Comparison of ENCODE assay signal across 16 mouse cellular contexts in genomic region chr13:89791475-89791874, GRCm38 (mm10).
"Had no signal": no experiment of that assay in that cellular context is flagged by ENCODE, and none has a peak within 500 bp of the region (broad histone marks: within the 10 kb centered on the region; RNA-seq: fewer than 3 reads in every experiment).

No protein-coding gene starts in this region.

- H3K36me3 ChIP-seq: hindbrain, embryonic 13.5 days; kidney, embryonic 15.5 days; limb, embryonic 15.5 days; lung, embryonic 15.5 days; midbrain, embryonic 12.5 days; neural tube, embryonic 13.5 days; stomach, embryonic 15.5 days had no signal

- ATAC-seq: midbrain, embryonic 16.5 days had no signal

- H3K27me3 ChIP-seq: kidney, embryonic 15.5 days; limb, embryonic 15.5 days; lung, embryonic 15.5 days; midbrain, embryonic 12.5 days; stomach, embryonic 15.5 days had no signal

- H3K4me1 ChIP-seq: kidney, embryonic 15.5 days; limb, embryonic 15.5 days; midbrain, embryonic 12.5 days; neural tube, embryonic 13.5 days; stomach, embryonic 15.5 days had no signal

- H3K9me3 ChIP-seq: hindbrain, embryonic 13.5 days; kidney, embryonic 15.5 days; limb, embryonic 15.5 days; lung, embryonic 15.5 days; midbrain, embryonic 12.5 days; neural tube, embryonic 13.5 days; stomach, embryonic 15.5 days had no signal

- H3K9ac ChIP-seq: hindbrain, embryonic 13.5 days; kidney, embryonic 15.5 days; limb, embryonic 15.5 days; lung, embryonic 15.5 days; midbrain, embryonic 12.5 days; neural tube, embryonic 13.5 days; stomach, embryonic 15.5 days had no signal

- H3K27ac ChIP-seq: hindbrain, embryonic 13.5 days; kidney, embryonic 15.5 days; limb, embryonic 15.5 days; lung, embryonic 15.5 days; midbrain, embryonic 12.5 days; neural tube, embryonic 13.5 days; stomach, embryonic 15.5 days had no signal

- H3K4me3 ChIP-seq: hindbrain, embryonic 13.5 days; kidney, embryonic 15.5 days; limb, embryonic 15.5 days; lung, embryonic 15.5 days; midbrain, embryonic 12.5 days; neural tube, embryonic 13.5 days; stomach, embryonic 15.5 days had no signal

- DNase-seq: kidney, adult 18-20 months; kidney, postnatal 25 days; layer of hippocampus, postnatal 36 days; lung, postnatal 4 days; retina, postnatal 1 day; right cerebral cortex, postnatal 4 days; spleen, adult 18-20 months; thymus, postnatal 4 days had no signal

- H3K4me2 ChIP-seq: hindbrain, embryonic 13.5 days; kidney, embryonic 15.5 days; limb, embryonic 15.5 days; lung, embryonic 15.5 days; midbrain, embryonic 12.5 days; neural tube, embryonic 13.5 days; stomach, embryonic 15.5 days had no signal
